Mouse (Mus musculus) ES-Bruce4 (cell line): ENCODE results near the gene Gbp4.
"Not testable (repeated sequence)": the region's sequence is repeated elsewhere in the genome, so short reads cannot be mapped to it uniquely, and the experiment has no call there.

Experiments used
- CTCF ChIP-seq: IDR thresholded peaks from one replicate; pipeline ENCODE4 v1.8.1; 2011; ENCODE audit warnings: low read depth, low read length
- EP300 ChIP-seq: IDR thresholded peaks from 2 replicates; pipeline ENCODE4 v1.6.1; 2011; ENCODE audit warnings: low read depth, low read length; ENCODE audit not compliant: insufficient read depth
- POLR2A ChIP-seq: IDR thresholded peaks from one replicate; pipeline ENCODE4 v1.8.1; 2011; ENCODE audit warnings: low read length; ENCODE audit not compliant: insufficient read depth

DNA sequence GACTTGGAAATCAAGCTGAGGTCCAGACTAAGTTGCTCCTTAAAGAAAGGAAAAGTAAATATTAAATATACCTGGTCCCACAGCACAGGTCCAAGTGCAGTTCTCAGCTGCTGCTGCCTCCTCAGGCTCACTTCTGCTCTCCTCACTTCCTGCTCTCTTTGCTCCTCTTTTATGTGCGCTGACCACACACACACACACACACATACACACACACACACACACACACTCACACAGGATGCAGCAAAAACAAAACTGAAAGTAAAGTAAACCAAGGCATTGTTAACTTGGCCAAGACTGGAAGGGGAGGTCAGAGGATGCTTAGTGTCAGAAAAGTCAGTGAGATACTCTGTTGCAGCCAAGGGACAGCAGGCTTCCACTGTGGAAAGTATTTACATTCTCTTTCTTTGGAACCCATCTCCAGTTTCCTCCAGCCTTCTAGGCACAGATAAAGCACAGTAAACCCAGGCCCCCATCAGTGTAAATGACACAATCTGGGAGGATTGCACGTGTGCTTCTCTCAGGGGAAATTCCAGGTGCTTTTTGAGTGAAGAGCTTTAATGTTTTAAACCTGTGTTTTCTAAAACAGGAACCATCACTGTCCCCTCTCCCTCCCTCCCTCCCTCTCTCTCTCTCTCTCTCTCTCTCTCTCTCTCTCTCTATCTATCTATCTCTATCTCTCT, at the start of gene Gbp4, which contains the start of the genes Gbp9 and Gbp8:
- not testable (repeated sequence) for TF ChIP-seq CTCF, POLR2A, EP300
